Mouse (Mus musculus) adipocyte (in vitro differentiated cells): ENCODE measurements at regions not wholly inside any gene's neighbourhood (a gene's known extent, or its start where the extent isn't known, plus 50 kb on each side); places are given as distances from the start of the nearest gene placed in this dataset.
A peak's percentile ranks its signal among the peaks of the same experiment; 100 is the strongest.

Source experiments
- DNase-seq: peaks from one replicate; pipeline ENCODE4 v3.0.0-alpha.2; 2016; ENCODE audit warnings: low spot score

- no peak for DNase-seq
Observed at GRCm38 (mm10) chr16:37459533-37459890, 74.8 kb upstream of the Stxbp5l start.

- no peak for DNase-seq
Observed at GRCm38 (mm10) chr16:37458592-37459532, 74.1 kb upstream of the Stxbp5l start.

- no peak for DNase-seq
Observed at GRCm38 (mm10) chr16:37455971-37456370, 71.2 kb upstream of the Stxbp5l start.

- peak; percentile 61 for DNase-seq
Observed at GRCm38 (mm10) chr16:37449846-37450245, 65.1 kb upstream of the Stxbp5l start.

- no peak for DNase-seq
Observed at GRCm38 (mm10) chr16:37445756-37446155, 61.0 kb upstream of the Stxbp5l start.

- DNase-seq, result no peak
Observed at GRCm38 (mm10) chr16:37442936-37443335, 58.2 kb upstream of the Stxbp5l start.

GRCm38 (mm10) chr16:37442481-37442880 lies 57.7 kb upstream of the Stxbp5l start:
- DNase-seq, result no peak

GRCm38 (mm10) chr16:37440628-37441164 lies 55.9 kb upstream of the Stxbp5l start:
- DNase-seq, result peak; percentile 72
